Mouse (Mus musculus) adipocyte (in vitro differentiated cells): ENCODE results near the gene Hist1h2ak.

Experiments
- DNase-seq: peaks from one replicate; pipeline ENCODE4 v3.0.0-alpha.2; 2016; ENCODE audit warnings: low spot score

Gene Hist1h2ak

GRCm38 (mm10) chr13:21721107-21721756, 32.4 kb downstream of the Hist1h2ak start:
- peak; percentile 25 for DNase-seq

GRCm38 (mm10) chr13:21718381-21719080, 35.1 kb downstream of the Hist1h2ak start:
- no peak for DNase-seq

GRCm38 (mm10) chr13:21717397-21718357, 36.0 kb downstream of the Hist1h2ak start, which contains the start of gene Hist1h3h:
Gene Hist1h3h (plus strand): TSS chr13:21717659.
- DNase-seq = peak; percentile 91

GRCm38 (mm10) chr13:21716540-21717391, 36.9 kb downstream of the Hist1h2ak start:
- DNase-seq = peak; percentile 40

GRCm38 (mm10) chr13:21715864-21716539, 37.6 kb downstream of the Hist1h2ak start, which contains the start of the genes Hist1h2bl and Hist1h2ai:
Gene Hist1h2bl (minus strand): TSS chr13:21716143.
Gene Hist1h2ai (plus strand): TSS chr13:21716422.
- peak; percentile 92 for DNase-seq

GRCm38 (mm10) chr13:21715131-21715863, 38.3 kb downstream of the Hist1h2ak start:
- peak; percentile 37 for DNase-seq

- DNase-seq = peak; percentile 78
These were observed 38.9 kb downstream of the Hist1h2ak start for GRCm38 (mm10) chr13:21714725-21715124.

- no peak for DNase-seq
These were observed 41.9 kb downstream of the Hist1h2ak start for GRCm38 (mm10) chr13:21711698-21712097.

- peak; percentile 80 for DNase-seq
These were observed 42.7 kb downstream of the Hist1h2ak start for GRCm38 (mm10) chr13:21710821-21711525.

GRCm38 (mm10) chr13:21710031-21710711, 43.5 kb downstream of the Hist1h2ak start:
- peak; percentile 91 for DNase-seq

- no peak for DNase-seq
These were observed 47.0 kb downstream of the Hist1h2ak start for GRCm38 (mm10) chr13:21706669-21707068.
